Mouse (Mus musculus) cerebellum, postnatal 14 days (tissue): ENCODE results near the gene Ddb2.

Experiments
- DNase-seq, 2 experiments: peaks; one replicate each; pipeline ENCODE4 v3.0.0; 2021; ENCODE audit warnings: mixed read lengths in 2 of 2

The Ddb2 gene

DNA sequence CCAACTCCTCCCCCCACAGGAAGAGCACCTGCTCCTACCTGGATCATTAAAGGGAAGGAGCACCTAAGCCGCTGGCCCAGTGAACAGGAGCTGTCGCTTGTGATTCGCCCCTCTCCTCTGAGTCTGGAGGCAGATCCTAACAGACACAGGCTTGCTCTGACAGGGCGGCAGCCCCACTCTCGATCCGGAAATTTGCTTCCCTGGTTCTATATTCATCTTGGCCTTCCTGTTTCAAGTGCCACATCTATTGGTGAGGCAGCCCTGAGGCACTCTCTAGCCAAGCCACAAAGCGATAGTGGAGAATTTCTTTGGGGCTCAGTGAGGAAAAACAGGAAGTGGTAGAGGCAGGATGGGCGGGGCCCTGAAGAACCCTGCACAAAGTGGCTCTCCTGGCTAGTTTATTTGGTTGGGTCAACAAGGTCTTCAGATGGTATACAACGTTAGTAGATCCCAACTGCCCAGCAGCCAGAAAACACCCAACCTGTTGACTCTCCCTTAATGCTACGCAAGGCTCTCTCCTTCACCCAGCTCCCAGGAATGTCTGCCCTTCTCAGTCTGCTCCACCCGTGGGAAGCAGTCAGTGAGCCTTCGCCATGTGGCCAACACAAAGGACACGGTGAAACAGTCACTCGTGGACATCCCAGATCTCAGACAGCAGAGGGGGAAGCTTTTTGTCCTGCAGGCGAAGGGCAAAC is 52.9 kb downstream of the Ddb2 start, which contains the start of gene Madd:
Madd (minus strand) TSS at position 127 of the 695 bp plus-strand sequence.
- peak in 1 of 2 experiments; percentile 42 for DNase-seq

- peak; percentile 99 for DNase-seq
Observed at GRCm38 (mm10) chr2:91183148-91183513, 53.7 kb downstream of the Ddb2 start.

- DNase-seq = peak; percentile 95 to 96
Observed at GRCm38 (mm10) chr2:91182405-91183147, 54.2 kb downstream of the Ddb2 start.

DNA sequence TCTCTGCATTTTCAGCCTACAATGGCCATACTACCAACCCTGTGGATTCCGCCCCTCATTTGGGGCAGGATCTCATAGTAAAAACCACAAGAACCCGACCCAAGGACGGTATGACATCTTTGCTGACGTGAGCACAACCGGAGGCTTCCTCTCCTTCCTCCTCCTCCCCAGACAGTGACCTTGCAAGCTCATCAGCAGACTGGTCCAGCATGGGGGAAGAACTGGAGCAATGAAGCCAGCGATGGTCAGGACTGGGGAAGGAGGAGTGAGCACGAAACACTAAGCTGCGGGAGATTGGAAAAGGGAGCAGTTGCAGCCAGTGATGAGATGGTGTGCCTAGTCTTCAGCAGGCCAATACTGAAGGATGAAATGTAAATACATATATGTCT is 54.8 kb downstream of the Ddb2 start:
- peak; percentile 63 to 68 for DNase-seq

GRCm38 (mm10) chr2:91180706-91181105 is 56.1 kb downstream of the Ddb2 start:
- peak; percentile 67 to 74 for DNase-seq

DNA sequence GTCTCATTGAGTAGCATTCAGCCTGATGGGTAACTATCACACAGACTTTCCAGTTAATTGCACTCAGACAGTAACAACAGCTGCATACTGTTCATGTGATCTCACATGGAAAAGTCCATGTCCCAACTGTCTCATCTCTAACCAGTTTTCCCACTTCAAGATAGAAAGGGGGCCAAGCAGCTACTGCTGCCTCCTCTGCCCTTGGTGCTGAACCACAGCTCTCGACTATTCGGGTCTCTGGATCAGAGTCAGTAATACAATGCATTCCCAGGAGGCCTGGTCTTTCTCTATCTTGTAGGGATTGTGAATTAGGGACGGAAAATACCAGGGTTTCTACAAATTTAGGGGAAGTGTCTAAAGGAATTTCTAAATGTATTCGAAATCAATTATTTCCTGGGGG is 57.0 kb downstream of the Ddb2 start:
- DNase-seq = no peak

DNA sequence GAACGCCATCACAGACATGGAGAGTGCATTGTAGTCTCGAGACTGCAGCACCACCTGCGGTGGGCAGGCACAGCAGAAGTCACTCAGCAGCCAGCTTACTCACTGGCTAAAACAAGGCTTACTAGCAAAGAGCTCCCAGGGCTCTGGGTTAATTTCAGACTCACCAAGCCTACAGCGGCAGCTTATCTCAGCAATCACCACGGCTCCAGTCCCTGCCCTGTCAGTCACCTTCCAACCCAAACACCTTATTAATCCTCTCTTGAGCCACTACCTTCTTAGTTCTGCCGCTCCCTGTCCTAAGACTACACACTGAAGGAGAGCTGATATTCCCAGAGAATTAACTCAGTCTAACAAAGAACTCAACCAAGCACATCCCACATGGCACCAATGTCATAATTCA is 60.5 kb downstream of the Ddb2 start:
- DNase-seq = no peak

- no peak for DNase-seq
Observed at GRCm38 (mm10) chr2:91175490-91175889, 61.3 kb downstream of the Ddb2 start.

DNA sequence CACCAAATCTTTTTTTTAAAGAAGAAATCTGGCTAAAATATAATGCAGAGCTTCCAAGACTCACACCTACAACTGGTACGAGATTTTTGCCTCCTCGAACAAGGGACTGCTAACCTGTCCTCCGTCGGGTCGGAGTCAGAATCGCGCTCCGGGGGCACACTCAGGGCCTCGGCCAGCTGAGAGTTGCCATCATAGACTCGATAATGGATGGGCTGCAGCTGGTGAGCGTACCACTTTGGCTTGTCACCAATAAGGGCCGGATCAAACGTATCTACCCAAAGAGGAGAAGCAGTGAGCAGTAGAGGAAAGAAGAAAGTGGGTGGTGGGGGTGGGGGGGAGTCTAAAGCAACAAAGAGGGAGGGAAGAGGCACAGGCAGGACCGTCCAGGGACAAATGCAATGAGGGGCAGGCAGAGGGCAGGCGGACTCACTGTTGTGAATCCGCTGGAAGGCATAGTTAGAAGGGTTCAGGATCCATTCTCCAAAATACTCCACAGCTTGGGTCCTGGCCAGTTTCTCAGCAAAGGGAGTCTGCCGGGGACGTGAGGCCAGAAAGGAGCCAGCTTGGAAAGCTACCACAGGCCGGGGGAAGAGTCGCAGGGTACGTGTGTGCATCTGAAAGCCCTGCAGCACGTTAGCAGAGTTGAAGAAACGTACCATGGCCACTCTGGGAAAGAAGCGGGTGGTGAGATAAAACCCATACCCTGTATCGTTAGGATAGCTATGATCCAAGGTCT is 67.0 kb downstream of the Ddb2 start:
- no peak for DNase-seq

GRCm38 (mm10) chr2:91167629-91168028 is 69.2 kb downstream of the Ddb2 start:
- DNase-seq = no peak

DNA sequence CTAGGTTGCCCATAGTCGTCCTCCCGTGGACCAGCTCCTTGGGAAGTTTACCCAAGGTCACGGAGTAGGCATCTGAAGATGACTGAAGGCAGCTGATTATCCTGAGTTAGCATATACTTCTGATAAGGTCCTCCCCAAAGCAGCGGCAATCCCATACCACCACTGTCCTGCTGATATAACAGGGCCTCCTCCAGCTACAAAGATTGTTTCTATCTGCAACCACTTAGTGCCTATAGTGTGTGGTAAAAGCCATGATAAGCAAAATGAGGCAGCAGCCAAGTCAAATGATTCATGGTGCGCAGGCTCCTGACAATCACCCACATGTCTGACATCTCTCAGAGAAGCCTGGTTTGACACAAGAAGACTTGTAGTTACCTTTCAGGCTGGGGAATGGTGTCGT is 71.8 kb downstream of the Ddb2 start:
- DNase-seq = no peak

DNA sequence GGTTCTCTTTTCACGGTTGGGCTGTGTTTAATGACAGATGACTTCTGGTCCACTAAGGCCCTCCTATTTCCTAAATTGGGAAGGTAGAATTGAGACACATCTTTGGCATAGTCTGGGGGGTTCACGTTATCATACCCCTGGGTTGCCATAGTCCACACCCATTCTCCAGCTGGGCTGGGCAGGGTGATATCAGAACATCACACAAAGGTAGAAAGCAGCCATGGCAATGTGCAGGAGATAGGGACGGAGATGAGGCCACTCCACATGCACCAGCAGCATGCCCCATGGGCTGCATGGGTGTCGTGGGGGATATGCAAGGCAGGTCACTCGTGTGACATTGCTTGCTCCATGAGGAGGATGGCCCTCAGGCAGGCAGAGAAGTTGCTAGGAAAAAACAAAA is 73.2 kb downstream of the Ddb2 start:
- DNase-seq = no peak

GRCm38 (mm10) chr2:91162952-91163351 is 73.8 kb downstream of the Ddb2 start:
- DNase-seq = no peak
